Mouse (Mus musculus): ENCODE results near the gene Olfr996.
"Not testable (repeated sequence)": the region's sequence is repeated elsewhere in the genome, so short reads cannot be mapped to it uniquely, and the experiment has no call there.

Gene Olfr996

GRCm38 (mm10) chr2:85578915-85579314 lies at the start of gene Olfr996:
Gene Olfr996 (plus strand): TSS chr2:85579215.
- DNase-seq: no peak

GRCm38 (mm10) chr2:85532082-85532778 lies 46.8 kb upstream of the Olfr996 start:
- no peak for DNase-seq

- no peak for DNase-seq
Observed at GRCm38 (mm10) chr2:85533934-85534333, 45.1 kb upstream of the Olfr996 start.

GRCm38 (mm10) chr2:85554806-85555205 lies 24.2 kb upstream of the Olfr996 start:
- DNase-seq: no peak

- no peak for DNase-seq
Observed at GRCm38 (mm10) chr2:85560226-85560625, 18.8 kb upstream of the Olfr996 start.

GRCm38 (mm10) chr2:85561187-85561586 lies 17.8 kb upstream of the Olfr996 start:
- DNase-seq: peak; percentile 13

- not testable (repeated sequence) for DNase-seq
Observed at GRCm38 (mm10) chr2:85588648-85589047, 9.6 kb downstream of the Olfr996 start, which contains the start of gene Olfr998. Gene Olfr998 (plus strand): TSS chr2:85588948.

- DNase-seq: no peak
Observed at GRCm38 (mm10) chr2:85611803-85612202, 32.8 kb downstream of the Olfr996 start, which contains the start of gene Olfr1000. Gene Olfr1000 (minus strand): TSS chr2:85611903.
